Mouse (Mus musculus) kidney, adult 2 months (tissue): ENCODE results near the gene Otub2.

Experiments
- CTCF ChIP-seq: fragments of 200-500 bp; conservative IDR thresholded peaks from 2 replicates; pipeline ENCODE4 v1.5.1; 2011; ENCODE audit warnings: low read depth, mild to moderate bottlenecking, control low read depth, low read length, moderate library complexity, mixed read lengths; ENCODE audit not compliant: insufficient read depth, insufficient read length
- POLR2A ChIP-seq: fragments of 200-500 bp; IDR thresholded peaks from one replicate; pipeline ENCODE4 v1.6.1; 2011; ENCODE audit warnings: low read depth, low read length, control low read depth

DNA sequence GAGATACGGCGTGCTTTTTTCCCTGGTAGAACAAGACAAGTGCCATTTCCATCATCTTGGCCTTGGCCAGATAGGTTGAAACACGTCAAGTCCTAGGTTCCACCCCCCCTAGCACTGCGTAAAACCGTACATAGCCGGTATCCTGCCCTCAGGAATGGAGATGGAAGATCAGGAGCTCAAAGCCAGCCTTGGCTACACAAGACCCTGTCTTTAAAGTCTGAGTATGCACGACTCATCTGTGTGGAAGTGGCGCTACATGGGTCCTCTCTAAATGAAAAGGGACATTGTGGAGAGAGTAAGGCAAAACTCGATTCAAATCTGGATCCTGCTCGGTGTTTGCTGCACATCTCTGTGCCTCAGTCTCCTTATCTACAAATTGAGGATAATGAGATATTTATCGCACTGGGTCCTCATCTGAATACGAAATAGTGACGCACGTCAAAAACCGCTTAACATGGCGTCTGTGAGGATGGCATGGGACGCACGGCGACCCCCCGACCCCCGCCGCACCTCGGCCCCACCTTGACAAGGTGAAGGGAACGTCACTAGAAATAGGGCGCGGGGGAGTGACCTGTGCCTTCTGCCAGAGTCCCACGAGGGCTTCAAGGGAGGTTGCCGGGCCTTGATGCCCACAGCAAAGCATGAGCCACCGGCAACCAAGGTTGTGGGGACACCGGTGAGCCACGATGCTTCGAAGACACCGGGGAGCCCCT, 36.7 kb downstream of the Otub2 start:
- TF ChIP-seq CTCF (no peak), POLR2A (no peak)
